Mouse (Mus musculus) ES-Bruce4 (cell line): ENCODE measurements at regions not wholly inside any gene's neighbourhood (a gene's known extent, or its start where the extent isn't known, plus 50 kb on each side); places are given as distances from the start of the nearest gene placed in this dataset.

Experiments used
- H3K27ac ChIP-seq: 2 replicates; pipeline ENCODE4 v1.5.1; 2012; ENCODE audit warnings: low read length, inconsistent platforms; ENCODE audit not compliant: insufficient read depth
- H3K27me3 ChIP-seq: 2 replicates; pipeline ENCODE4 v1.6.1; 2012; ENCODE audit warnings: mild to moderate bottlenecking, low read length, inconsistent platforms; ENCODE audit not compliant: control insufficient read depth, poor library complexity, insufficient read depth, severe bottlenecking
- H3K36me3 ChIP-seq: 2 replicates; pipeline ENCODE4 v1.6.1; 2012; ENCODE audit warnings: inconsistent platforms, mild to moderate bottlenecking, low read length, moderate library complexity; ENCODE audit not compliant: control insufficient read depth, poor library complexity, insufficient read depth, severe bottlenecking
- H3K4me1 ChIP-seq: one replicate; pipeline ENCODE4 v1.8.1; 2011; ENCODE audit warnings: low read length; ENCODE audit not compliant: control insufficient read depth, insufficient read depth
- H3K4me3 ChIP-seq: 2 replicates; pipeline ENCODE4 v1.5.1; 2011; ENCODE audit warnings: low read depth, mild to moderate bottlenecking, low read length
- H3K9ac ChIP-seq: 2 replicates; pipeline ENCODE4 v1.6.1; 2012; ENCODE audit warnings: low read depth, mild to moderate bottlenecking, inconsistent platforms; ENCODE audit not compliant: poor library complexity, severe bottlenecking
- H3K9me3 ChIP-seq: replicated peaks from 2 replicates; pipeline ENCODE4 v1.6.1; 2012; ENCODE audit warnings: mild to moderate bottlenecking, low read length, inconsistent platforms; ENCODE audit not compliant: control insufficient read depth, poor library complexity, insufficient read depth, severe bottlenecking
- CTCF ChIP-seq: IDR thresholded peaks from one replicate; pipeline ENCODE4 v1.8.1; 2011; ENCODE audit warnings: low read depth, low read length
- EP300 ChIP-seq: IDR thresholded peaks from 2 replicates; pipeline ENCODE4 v1.6.1; 2011; ENCODE audit warnings: low read depth, low read length; ENCODE audit not compliant: insufficient read depth
- POLR2A ChIP-seq: IDR thresholded peaks from one replicate; pipeline ENCODE4 v1.8.1; 2011; ENCODE audit warnings: low read length; ENCODE audit not compliant: insufficient read depth

DNA sequence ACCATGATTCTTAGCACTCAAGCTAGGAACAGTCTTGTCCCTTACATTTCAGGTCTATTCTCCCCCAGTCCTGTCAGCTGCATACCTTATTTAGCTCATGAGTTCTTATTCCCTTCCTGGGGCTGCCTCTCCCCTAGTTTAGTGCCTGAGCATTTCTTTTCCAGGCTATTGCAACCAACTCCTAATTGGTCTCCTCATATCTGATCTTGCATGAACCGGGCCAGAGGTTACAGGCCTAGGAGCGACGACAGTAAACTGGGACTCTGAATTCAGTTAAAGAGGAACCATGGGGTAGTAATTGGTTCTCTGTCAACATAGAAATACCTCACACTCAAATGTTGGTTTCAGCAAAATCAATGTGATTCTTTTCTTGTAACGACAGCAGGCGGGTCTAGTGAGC lies 195.9 kb downstream of the Kit start:
- peaks cover 2% of the 10 kb centered on the region; the same call in 1 of the 2 replicates for H3K9me3 ChIP-seq
- H3K27me3 ChIP-seq = no peaks in the 10 kb centered on the region
- no peak overlapping the region for H3K4me3 ChIP-seq
- no peak overlapping the region for H3K9ac ChIP-seq
- H3K27ac ChIP-seq = no peak overlapping the region
- TF ChIP-seq EP300 (no peak), POLR2A (no peak)
- no peaks in the 10 kb centered on the region for H3K36me3 ChIP-seq
- no peaks in the 10 kb centered on the region for H3K4me1 ChIP-seq

DNA sequence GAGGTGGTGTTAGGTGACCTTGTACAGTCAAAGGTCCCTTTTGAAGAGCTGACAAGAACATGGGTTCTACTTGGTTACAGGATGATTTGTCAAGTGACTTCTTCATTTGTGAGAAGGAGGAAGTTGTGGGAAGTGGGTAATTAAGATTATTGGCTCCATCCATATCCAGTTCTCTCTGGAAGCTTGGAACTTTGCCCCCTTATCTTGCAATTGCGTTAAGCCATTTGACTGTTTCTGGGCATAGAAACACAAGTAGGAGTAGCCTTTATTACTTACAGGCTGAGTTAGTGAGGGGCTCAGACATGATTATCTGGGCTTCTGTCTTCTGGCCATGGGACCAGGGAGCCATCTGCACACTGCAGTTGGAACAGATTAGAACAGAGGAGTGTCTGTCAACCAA lies 192.5 kb downstream of the Kit start:
- no peaks in the 10 kb centered on the region for H3K36me3 ChIP-seq
- H3K4me3 ChIP-seq = no peak overlapping the region
- no peak overlapping the region for H3K9ac ChIP-seq
- H3K27ac ChIP-seq = no peak overlapping the region
- H3K9me3 ChIP-seq = no peaks in the 10 kb centered on the region
- H3K4me1 ChIP-seq = no peaks in the 10 kb centered on the region
- no peak for TF ChIP-seq POLR2A
- no peak for TF ChIP-seq CTCF
- no peak for TF ChIP-seq EP300
- no peaks in the 10 kb centered on the region for H3K27me3 ChIP-seq

DNA sequence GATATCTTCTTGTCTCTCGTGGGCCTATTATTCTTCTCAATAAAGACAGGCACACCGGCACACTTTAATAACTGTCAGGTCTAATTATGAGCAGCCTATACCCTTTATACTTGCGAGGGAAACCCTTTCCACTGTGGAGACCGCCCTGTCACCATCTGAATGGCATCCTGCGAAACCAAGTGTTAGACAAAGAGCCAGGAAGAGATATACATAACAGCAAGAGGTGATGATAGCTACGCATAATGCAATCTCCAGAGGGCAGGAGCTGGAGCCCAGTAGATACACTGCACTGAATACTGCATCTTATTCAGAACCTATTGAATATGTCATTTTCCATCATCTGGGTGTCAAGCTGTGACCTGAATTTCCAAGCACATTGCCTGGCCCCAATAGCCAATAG lies 187.7 kb downstream of the Kit start:
- no peak overlapping the region for H3K27ac ChIP-seq
- H3K9me3 ChIP-seq = no peaks in the 10 kb centered on the region
- TF ChIP-seq EP300 (no peak), POLR2A (no peak), CTCF (no peak)
- no peaks in the 10 kb centered on the region for H3K4me1 ChIP-seq
- H3K9ac ChIP-seq = no peak overlapping the region
- H3K27me3 ChIP-seq = no peaks in the 10 kb centered on the region
- no peaks in the 10 kb centered on the region for H3K36me3 ChIP-seq
- H3K4me3 ChIP-seq = no peak overlapping the region

DNA sequence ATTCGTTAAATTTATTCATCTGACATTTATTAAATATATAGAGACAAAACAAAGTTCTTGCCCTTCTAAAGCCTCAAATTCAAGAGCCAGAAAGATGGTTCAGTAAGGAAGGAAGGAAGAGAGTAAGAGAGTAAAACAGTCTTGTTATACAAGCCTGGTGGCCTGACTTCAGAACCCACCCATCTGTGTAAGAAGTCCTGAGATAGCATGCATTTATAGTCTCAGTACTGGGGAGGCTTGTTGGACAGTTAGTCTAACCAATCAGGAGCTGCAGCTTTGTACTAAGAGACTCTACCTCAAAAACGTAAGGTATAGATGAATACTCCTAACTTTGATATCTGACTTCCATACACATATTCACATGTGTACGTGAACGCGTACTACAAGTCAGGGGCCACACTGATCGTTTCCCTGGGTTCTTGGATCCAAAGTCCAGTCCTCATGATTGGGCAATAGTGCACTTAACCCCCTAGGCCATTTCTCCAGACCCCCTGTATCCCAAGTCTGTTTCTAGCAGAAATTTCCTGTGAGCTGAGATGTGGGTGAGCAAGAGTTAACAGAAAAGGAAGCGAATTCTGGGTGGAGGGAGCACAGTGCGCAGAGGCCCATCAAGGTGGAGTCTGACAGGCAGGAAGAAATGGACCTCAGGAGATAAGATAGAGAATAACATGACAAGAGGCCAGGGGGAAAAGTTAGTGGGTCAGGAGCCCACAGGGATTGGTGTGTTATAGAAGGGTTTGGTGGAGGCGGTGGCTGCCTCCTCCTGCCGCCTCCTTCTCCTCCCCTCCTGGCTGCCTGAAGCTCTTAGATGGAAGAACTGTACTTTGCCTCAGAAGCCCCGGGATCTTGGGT lies 187.0 kb downstream of the Kit start:
- H3K9me3 ChIP-seq = no peaks in the 10 kb centered on the region
- H3K4me3 ChIP-seq = no peak overlapping the region
- H3K27ac ChIP-seq = no peak overlapping the region
- H3K27me3 ChIP-seq = no peaks in the 10 kb centered on the region
- H3K9ac ChIP-seq = no peak overlapping the region
- H3K4me1 ChIP-seq = no peaks in the 10 kb centered on the region
- H3K36me3 ChIP-seq = no peaks in the 10 kb centered on the region
- TF ChIP-seq EP300 (no peak), CTCF (no peak), POLR2A (no peak)

DNA sequence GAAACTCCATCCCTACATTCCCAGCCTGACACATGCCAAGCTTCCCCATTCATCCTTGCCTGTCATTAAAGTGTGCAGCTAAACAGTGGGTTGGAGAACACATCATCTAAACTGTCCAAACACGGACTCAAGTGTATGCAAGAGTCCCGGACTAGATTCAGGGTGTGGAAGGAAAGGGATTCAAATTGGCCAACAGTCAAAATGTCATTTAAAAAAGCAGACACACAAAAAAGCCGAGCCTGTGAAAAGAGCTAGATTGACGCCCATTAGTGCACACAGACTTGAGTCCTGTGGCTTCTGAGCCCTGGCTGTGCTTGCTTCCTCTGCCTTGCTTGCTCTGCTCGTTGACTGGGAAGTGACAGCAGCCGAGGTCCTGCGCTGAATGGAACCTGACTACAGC lies 181.5 kb downstream of the Kit start:
- H3K27ac ChIP-seq = no peak overlapping the region
- H3K27me3 ChIP-seq = no peaks in the 10 kb centered on the region
- no peaks in the 10 kb centered on the region for H3K9me3 ChIP-seq
- H3K9ac ChIP-seq = no peak overlapping the region
- no peaks in the 10 kb centered on the region for H3K36me3 ChIP-seq
- TF ChIP-seq CTCF = no peak
- no peaks in the 10 kb centered on the region for H3K4me1 ChIP-seq
- H3K4me3 ChIP-seq = no peak overlapping the region

DNA sequence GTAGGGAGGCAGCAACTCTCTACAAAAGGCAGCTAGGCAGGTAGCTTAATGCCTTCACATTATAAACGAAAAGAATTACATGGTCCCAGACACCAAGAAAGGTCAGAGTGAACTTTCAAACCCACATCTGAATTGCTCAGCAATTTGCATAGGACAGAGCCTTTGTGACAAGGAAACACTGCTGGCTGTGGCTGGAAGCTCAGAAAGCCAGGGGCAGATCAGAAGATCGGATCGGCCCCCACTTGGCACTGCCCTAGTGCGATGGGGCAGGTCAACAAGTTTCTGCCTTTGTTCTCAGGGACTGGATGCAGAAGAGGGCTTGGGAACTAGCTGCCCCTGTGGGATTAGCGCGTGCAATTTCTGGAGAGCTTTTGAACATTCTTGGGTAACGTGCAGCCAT lies 179.6 kb downstream of the Kit start:
- Histone ChIP-seq H3K27ac (no peak overlapping the region), H3K9ac (no peak overlapping the region), H3K27me3 (no peaks in the 10 kb centered on the region), H3K4me1 (no peaks in the 10 kb centered on the region), H3K4me3 (no peak overlapping the region), H3K36me3 (no peaks in the 10 kb centered on the region), H3K9me3 (no peaks in the 10 kb centered on the region)
- no peak for TF ChIP-seq POLR2A
- TF ChIP-seq EP300 = no peak
- TF ChIP-seq CTCF = no peak
